4 mouse cellular contexts compared by ENCODE assay signal in genomic region chr19:59932085-59932484, GRCm38 (mm10).
"Had no signal": no experiment of that assay in that cellular context is flagged by ENCODE, and none has a peak within 500 bp of the region (broad histone marks: within the 10 kb centered on the region; RNA-seq: fewer than 3 reads in every experiment).

No protein-coding gene starts in this region.

- DNase-seq: kidney, postnatal 14 days; lung, postnatal 14 days; right cerebral cortex, postnatal 25 days; thymus, postnatal 14 days had no signal
